Mouse (Mus musculus): ENCODE results near the gene Ttc17.
"Not testable (repeated sequence)": the region's sequence is repeated elsewhere in the genome, so short reads cannot be mapped to it uniquely, and the experiment has no call there.

Ttc17 gene

DNA sequence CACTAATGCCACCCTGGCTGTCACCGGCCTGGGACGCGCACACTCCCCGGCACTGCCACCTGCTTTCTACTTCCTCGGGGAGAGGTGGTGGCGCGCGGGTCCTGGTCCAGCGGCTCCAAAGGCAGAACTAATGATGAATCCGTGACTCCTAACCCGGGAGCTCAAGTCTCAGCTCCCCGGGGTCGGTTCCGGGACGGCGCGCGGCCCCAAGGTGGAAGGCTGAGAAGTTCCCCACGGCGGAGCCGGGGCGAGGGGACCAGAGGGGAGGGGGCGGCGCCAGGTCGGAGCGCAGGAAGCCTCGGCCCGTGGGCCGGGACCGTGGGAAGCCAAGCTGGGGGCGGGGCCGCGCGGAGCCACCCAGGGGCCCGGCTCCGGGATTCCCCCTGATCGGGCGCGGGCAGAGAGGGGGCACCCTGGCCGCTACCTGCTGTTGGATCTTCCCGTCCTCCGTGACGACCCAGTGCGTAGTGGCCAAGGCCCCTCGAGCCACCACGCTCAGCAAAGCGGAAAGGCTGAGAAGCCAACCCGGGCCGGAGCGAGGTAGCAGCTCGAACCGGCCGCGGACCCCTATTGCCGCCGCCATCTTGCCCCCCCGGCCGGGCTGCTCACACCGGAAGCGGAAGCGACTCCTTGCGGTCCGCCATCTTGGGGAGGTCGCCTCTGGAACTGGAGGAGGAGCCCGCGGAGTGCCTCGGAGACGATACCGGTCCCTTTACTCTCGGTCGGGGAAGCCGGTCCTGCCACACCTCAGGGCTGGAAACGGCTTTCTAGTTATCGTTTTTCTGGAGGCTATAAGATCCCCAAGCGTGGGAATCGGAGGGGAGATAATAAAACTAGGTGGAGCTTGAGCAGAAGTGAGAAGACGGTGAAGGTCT, at the start of gene Ttc17:
Gene Ttc17, minus strand, starts transcription at position 607 of the 875 bp plus-strand sequence.
- peak; percentile 91 for DNase-seq (ENCODE audit: extremely low spot score)

GRCm38 (mm10) chr2:94449643-94450042, 43.2 kb upstream of the Ttc17 start:
- DNase-seq (ENCODE audit: extremely low spot score), result no peak

- DNase-seq (ENCODE audit: extremely low spot score), result peak; percentile 29
These were observed 30.5 kb upstream of the Ttc17 start for GRCm38 (mm10) chr2:94436952-94437351.

DNA sequence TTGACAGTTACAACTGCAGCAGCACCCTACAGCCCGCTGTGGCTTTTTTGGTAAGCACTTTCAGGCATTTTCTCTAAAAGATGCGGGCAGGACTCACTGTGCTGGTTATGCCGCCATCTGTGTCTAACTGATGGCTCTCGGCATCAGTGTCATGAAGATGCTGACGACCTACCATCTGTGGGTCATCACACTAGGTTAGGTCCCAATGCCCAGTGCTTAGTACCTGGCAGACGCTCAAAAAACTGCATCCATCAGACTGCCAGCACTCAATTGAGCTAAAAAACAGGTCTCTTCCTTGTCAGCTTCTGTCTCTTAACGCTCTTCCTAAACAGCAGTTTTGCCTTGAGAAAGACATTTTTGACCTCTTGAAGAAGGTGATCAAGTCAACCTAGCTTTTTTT, 29.0 kb upstream of the Ttc17 start:
- DNase-seq (ENCODE audit: extremely low spot score), result no peak

GRCm38 (mm10) chr2:94434833-94435232, 28.3 kb upstream of the Ttc17 start:
- DNase-seq (ENCODE audit: extremely low spot score), result no peak

- no peak for DNase-seq (ENCODE audit: extremely low spot score)
These were observed 25.7 kb upstream of the Ttc17 start for GRCm38 (mm10) chr2:94432214-94432613.

DNA sequence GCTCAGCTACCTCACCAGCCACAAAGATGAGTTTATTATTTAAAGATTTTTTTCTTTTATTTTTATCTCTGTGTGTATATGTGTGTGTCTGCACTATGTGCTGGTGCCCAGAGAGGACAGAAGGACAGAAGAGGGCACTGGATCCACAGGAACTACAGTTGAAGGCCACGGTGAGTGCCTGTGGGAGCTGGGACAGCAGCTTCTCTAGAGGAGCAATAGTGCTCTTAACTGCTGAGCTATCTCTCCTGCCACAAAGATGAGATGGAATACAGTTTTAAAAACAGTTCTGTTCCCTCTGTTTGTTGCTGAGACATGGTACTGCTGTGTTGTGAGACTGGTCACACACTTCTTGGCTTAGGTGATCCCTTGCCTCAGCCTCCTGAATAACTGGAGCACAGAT, 22.0 kb upstream of the Ttc17 start:
- no peak for DNase-seq (ENCODE audit: extremely low spot score)

GRCm38 (mm10) chr2:94407441-94407840, 952 bp upstream of the Ttc17 start:
- DNase-seq (ENCODE audit: extremely low spot score), result no peak

DNA sequence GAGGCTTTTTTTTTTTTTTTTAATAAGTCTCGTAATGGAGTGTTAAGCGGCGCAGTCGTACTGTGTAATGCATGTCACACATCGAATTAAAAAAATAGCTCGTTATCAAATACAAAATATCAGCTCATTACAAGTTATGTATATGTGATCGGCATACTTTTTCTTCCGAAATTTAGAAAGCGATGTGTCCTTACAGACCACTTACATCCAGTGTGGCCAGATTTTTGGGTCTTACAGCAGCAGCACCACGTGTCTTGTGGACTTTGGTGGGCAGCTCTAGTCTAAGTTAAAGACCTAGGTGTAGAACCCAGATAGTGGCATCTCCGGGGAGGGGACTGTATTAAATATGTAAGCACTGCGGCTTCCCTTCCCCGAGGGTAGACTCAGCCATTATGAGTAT, 532 bp upstream of the Ttc17 start:
- peak; percentile 17 for DNase-seq (ENCODE audit: extremely low spot score)

- DNase-seq (ENCODE audit: extremely low spot score), result no peak
These were observed 949 bp downstream of the Ttc17 start for GRCm38 (mm10) chr2:94405397-94406082.

- DNase-seq (ENCODE audit: extremely low spot score), result no peak
These were observed 1.8 kb downstream of the Ttc17 start for GRCm38 (mm10) chr2:94404512-94405240.

- DNase-seq (ENCODE audit: extremely low spot score), result no peak
These were observed 3.9 kb downstream of the Ttc17 start for GRCm38 (mm10) chr2:94402561-94402960.

DNA sequence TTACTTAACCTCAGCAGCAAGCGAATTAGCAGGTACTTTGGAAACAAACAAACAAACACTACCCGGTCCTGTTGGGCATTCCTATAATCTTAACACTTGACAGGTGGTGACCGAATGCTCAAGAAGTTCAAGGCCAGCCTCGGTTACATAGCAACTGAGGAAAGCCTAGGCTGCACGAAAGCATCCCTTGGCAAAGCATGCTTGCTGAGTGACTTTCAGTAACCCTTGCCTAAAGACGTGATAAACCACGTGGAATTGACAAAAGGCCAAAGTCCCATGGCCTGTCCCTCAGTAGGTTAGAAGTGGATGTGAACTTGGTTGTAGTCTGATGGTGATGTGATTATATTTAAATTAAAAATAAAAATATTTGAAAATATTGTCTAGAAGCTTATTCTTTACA, 4.4 kb downstream of the Ttc17 start:
- DNase-seq (ENCODE audit: extremely low spot score), result no peak

- DNase-seq (ENCODE audit: extremely low spot score), result no peak
These were observed 5.5 kb downstream of the Ttc17 start for GRCm38 (mm10) chr2:94401006-94401405.

DNA sequence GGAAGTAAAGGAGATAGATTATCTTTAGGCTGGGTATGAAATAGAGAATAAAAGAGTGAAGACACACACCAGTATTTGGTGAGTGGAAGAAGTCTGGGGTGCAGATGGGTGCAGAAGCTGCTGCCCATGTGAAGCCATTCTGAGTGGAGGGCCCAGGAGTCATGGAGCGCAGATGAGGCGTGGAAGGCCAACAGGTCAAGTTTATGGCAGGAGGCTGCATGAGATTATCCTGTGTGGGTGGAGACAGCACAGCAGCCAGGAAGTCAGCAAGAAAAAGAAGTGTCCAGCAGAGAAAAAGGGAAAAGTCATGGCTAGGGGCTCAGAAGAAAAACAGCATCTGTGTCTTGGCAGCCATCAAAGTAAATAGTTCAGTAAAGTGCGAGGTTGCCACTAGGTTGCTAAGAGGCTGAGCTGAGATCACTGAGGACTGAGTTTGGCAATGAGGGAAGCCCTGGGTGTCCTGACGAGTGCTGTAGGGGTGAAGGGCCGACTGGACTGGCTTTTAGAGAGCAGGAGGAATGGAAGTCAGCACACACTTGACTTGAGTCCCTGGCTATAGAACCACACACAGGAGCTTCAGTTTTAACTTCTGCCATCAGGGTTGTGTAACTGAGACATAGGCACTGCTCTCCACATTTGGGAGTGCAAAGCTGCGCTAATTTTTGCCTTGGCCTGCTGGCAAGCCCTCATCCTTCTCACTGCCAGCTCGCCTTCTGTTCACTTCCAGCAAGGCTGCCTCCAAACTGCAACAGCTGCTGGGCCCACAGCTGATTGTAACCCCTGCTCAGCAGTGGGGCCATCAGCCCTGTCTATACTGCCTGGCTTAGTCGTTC, 8.1 kb downstream of the Ttc17 start:
- no peak for DNase-seq (ENCODE audit: extremely low spot score)

DNA sequence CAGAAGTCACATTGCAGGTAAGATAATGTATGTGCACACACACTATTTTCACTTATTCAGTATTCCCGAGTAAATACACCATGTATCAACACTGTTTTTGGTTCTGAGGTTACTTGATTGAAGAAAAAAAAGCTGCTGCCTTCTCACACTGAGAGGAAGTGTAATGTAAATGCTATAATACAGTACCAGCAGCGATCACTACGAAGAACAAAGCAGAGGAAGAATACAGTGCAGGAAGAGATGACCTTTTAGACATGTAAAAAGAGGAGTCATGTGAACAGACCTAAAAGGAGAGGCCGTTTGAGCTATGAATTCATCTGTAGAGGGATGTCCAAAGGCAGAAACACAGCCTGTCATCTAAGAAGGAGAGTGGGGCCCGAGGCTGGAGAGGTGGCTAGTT, 9.0 kb downstream of the Ttc17 start:
- DNase-seq (ENCODE audit: extremely low spot score), result no peak

DNA sequence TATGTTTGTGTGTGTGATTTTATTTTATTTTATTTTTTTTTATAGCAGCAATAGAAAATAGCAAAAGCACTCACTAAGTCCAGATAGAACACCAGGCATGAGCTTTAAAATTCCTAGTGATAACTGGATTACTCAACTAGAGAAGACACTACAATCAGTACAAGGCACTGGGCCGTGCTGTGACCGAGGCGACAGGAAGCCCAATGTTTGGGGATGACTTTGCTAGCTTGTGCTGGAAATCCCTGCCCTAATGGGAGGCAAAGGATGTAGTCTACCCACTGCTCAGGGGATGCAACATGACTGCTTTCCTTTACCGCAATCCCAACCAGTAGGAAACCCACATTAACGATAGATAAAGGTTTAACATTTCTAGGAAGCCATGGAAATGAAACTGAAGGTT, 10.2 kb downstream of the Ttc17 start:
- no peak for DNase-seq (ENCODE audit: extremely low spot score)

- DNase-seq (ENCODE audit: extremely low spot score), result not testable (repeated sequence)
These were observed 15.4 kb downstream of the Ttc17 start for GRCm38 (mm10) chr2:94391127-94391526.

GRCm38 (mm10) chr2:94389000-94389399, 17.5 kb downstream of the Ttc17 start:
- DNase-seq (ENCODE audit: extremely low spot score), result no peak

- no peak for DNase-seq (ENCODE audit: extremely low spot score)
These were observed 18.6 kb downstream of the Ttc17 start for GRCm38 (mm10) chr2:94387846-94388245.

DNA sequence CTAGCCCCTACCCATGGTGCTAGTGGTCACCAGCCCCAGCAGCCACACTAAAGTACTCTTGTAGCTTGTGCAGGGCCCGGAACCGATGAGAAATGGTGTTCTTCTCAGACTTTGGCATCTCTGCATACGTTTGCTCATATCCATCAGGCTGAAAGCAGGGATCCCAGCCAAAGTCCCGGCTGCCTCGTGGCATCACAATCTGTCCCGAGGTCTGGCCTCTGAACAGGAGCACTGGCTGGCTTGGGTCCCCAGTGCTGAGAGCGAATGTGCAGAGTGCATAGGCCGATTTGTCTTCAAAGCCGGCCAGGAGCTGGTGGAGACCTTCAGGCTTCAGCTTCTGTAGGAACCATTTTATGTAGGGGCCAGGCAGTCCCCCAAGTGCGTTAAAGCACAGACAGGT, 22.0 kb downstream of the Ttc17 start:
- not testable (repeated sequence) for DNase-seq (ENCODE audit: extremely low spot score)
